Mouse (Mus musculus): ENCODE data around the gene Pard3b.

The Pard3b gene

DNA sequence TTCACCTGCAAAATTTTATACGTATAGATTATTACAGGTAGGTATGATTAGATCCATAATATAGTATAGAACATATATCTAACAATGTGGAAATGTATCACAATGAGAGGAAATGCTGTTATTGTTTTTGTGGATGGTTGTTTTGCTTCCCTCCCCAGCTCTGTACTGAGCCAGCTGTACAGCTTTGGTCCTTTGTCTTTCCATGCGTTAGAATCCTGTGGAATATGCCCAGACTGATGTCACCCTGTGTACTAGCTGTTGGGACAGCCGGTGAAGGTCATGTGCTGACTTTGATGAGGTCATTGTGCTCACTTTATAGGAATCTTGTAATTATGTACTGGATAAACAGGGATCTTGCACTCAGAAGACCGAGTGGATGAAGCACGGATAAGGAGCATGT lies 286.9 kb downstream of the Pard3b start:
- no peak for DNase-seq (ENCODE audit: low spot score in 2 of 2)

DNA sequence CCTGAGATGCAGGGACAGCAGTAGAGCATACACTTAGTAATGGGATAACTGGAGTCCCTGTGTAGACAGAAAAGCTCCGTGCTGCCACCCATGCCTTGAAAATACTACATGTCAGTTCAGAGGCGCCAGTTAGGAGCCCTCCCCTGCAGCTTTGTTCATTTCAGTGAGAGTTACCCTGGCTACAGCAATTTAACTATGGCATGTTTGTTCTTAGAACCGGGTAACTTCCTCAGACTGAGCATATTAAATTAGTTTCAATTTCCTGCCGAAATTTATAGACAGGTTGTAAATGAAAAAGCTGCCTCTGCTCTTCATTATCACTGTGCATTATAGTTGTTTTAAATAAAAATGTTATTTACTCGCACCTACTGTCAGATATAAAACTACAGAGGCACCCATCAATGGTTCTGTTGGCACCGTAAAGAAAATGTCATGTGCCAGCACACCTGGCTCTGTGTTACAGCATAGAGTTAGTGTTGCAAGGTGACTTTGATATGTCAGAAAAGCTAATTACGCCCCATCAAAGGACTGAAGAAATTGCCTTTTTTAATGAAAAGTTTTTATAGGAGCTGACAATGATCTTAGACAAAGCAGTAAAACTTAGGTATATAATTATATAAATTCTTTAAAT lies 289.6 kb downstream of the Pard3b start:
- no peak for DNase-seq (ENCODE audit: low spot score in 2 of 2)

DNA sequence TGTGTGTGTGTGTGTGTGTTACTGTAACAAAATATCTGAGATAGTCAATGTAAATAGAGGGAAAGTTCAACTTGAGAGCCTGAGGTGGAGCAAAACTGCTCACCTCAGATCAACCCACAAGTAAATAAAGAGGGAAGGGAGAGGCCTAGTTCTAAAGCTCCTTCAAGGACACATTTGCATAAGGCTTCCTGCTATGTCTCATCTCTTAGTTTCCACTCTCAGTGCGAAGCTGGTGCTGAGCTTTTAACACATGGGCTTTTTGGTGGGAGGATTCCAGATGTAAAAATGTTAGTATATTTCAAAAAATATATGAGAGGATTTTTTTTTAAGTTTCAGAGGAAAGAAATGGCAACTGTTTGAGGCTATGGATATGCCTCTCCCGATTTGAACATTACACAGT lies 294.9 kb downstream of the Pard3b start:
- DNase-seq (ENCODE audit: low spot score in 2 of 2) = no peak

DNA sequence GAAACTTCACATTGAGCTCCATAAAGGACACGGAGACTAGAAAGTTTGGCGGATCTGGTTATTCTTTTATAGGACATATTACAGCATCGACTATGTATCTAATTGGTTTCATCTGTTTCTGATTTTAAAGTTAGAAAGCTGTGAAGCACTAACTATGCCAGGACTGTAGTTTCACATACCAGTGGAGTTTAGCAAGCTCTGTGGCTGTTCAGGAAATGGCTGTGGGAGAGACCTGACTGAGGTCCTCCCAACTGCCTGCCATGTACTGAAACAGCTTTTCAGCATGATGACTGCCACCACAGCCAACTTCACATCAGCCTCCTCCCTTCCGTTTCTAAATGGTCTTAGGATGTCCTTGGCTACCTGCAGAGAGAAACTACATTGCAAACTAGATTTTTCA lies 296.1 kb downstream of the Pard3b start:
- no peak for DNase-seq (ENCODE audit: low spot score in 2 of 2)

DNA sequence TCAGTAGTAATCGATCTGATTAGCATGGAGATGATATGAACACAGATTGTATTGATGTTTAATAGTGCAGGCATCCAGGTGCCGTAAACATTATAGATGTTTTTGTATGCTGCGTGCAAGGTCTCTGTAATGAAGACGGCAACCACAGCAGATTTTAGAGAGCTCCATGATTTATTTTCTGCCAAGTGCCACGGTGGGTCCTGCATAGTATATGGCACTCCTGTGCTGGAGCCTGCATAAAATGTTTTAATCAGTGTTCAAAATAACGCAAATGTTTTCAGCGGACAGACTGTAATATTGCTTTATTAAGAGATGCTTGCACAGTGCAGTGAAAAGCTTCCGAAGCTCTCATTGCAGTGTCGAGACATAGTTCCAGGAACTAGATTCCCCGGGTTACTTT lies 301.3 kb downstream of the Pard3b start:
- DNase-seq (ENCODE audit: low spot score in 2 of 2) = no peak

DNA sequence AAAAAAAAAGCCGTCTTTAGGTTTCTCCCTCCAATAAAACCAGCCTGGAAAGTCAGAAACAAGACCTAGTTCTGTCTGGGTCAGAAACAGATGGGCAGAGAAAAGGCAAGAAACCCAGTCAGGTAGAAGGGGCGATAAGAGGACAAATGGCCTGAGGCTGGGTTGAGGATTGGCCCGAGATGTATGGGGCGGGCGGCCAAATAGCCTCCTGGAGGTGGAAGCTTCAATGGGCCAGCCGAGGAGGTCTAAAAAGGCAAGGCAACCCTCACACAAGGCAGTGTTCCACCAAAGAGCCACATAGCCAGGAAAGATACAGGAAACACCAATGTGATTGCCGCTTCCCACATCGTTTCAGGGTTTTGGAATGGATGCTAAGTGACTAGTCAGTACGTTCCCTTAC lies 322.9 kb downstream of the Pard3b start:
- no peak for DNase-seq (ENCODE audit: low spot score in 2 of 2)

DNA sequence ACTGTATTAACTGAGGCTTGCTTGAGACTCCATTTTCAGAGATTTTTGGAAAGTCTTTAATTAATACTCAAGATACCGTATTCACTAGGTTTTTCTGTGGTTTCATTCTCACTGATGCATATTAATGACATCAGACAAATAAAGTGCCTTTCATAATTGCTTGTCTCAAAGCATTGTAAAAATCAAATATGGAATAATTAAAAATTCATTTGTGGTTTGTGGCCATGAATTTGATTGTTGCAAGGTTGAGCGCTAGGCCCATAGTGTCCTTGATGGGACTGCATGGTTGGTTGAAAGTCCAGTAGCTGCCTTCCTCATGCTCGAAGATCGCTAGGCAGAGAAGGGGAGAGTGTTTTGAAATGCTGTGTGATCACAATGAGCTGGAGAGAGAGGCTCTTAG lies 323.9 kb downstream of the Pard3b start:
- DNase-seq (ENCODE audit: low spot score in 2 of 2) = no peak

DNA sequence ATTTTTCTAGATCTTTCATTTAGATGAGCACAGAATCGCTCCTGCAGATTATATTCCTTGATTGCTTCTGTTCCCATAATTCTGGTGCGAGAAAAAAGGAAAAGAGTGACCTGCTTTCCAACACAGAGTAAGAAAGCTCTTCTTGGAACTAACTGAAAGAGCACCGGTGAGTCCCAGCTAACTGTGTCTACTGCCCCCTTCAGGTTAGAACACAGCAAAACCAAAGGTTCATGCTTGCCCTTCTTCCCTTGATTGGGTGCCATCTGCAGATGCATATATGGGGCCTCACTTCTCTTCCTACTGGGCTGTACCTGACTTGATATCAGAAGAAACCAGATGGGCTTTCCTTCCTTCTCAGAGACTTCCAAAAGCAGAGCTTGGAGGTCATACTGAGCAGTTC lies 328.5 kb downstream of the Pard3b start:
- no peak for DNase-seq (ENCODE audit: low spot score in 2 of 2)

DNA sequence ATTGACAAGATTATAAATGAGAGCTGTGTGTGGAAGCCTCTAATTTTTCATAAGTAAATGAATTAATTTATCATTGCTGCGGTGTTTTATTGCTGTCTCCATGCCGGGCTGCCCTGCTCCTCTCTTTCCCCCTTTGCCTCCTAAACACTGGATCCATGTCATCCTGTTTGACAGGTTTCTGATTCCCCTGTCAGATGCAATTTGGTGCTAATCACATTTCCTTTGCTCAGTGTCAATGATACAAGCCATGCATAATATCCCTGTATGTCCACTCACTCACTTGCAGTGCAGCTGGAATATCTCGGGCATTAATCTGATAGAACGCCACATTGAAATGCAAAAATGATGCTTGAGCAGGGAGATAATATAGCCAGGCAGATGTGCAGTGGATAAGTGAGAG lies 329.2 kb downstream of the Pard3b start:
- DNase-seq (ENCODE audit: low spot score in 2 of 2) = no peak

DNA sequence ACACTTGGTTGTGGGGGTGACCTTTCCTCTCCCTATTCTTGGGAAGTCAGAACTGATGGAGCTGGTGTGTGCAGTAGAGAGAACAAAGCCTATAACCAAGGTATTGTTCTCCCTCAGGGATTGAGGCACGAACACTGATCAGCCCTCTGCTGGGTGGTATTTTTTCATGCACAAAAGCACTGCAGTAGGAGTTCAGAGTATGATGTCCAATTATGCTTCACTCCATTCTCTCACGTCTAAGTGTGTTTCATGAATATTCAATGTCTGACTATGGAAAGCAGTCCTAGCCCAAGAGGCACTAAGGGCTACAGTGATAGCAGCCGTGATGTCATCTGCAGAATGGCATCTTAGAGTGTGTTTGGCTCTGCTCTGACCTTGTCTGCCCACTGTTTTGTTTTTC lies 359.1 kb downstream of the Pard3b start:
- DNase-seq (ENCODE audit: low spot score in 2 of 2) = no peak

DNA sequence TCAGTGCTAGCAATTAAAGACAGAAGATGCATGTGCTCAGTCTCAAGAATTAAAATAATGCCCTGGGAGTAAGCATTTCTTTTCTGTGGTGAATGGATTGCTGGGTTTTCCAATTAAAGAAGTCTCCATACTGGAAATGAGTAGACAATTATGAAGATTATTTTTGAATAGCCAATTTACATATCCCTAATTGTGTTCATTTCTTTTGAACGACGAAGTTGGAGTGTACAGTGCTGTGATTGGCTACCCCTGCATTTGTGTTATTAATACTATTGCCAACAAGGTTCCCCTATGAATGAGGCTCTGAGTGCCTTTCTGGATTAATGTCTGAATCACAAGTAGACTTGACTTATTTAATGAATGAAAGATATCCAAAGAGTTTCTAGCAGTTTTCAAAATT lies 370.2 kb downstream of the Pard3b start:
- no peak for DNase-seq (ENCODE audit: low spot score in 2 of 2)

DNA sequence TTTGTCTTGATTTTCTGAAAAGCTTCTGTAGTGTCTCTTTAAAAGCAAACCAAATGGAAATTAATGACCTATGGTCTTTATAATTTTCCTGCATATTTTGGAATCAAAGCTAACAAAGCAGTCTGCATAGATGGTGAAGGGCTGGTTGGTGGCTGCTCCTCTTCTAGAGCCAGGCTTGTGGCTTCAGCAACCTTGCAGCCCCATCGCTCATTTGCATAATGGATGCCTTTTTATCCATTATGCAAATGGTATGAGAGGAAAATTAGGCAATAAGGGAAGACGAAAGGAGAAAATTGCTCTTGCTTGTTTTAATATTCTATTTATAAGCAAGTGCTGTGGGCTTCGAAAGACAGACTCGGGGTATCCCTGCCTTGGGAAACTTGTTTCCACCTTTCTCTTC lies 373.1 kb downstream of the Pard3b start:
- no peak for DNase-seq (ENCODE audit: low spot score in 2 of 2)

DNA sequence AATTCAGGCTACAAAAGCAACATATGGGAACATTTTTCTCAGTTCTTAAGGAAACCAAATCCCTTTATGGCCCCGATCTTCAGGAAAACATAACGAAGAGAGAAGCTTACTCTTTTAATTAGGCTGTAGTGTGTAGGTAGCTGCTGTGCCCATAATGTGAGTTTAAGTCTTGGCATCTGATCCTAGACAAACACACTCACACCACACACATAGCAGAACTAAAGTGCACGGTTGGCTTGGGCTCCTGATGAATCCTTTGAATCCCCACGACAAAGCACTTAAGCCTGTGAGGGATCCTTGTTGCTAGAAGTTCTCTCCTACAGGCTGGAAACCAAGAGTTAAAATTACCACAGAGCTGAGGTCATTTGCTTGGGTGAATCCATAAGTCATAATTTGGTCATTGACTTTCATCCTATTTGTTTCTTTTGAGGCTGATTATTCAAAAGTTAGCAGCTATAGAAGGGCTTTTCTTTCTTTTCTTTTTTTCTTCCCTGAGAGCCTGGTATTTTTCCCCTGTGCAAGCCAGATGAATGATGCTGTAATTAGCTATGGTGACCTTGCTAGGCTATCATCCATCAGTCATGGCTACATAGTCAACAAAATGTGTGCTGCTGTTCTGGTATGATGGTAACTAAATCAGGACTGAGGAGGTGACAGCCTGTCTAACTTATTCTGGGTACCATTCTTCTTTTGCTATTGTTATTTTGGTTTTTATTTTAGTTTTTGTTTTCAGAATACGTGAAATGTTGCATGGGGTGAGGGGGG lies 378.1 kb downstream of the Pard3b start:
- DNase-seq (ENCODE audit: low spot score in 2 of 2) = no peak

DNA sequence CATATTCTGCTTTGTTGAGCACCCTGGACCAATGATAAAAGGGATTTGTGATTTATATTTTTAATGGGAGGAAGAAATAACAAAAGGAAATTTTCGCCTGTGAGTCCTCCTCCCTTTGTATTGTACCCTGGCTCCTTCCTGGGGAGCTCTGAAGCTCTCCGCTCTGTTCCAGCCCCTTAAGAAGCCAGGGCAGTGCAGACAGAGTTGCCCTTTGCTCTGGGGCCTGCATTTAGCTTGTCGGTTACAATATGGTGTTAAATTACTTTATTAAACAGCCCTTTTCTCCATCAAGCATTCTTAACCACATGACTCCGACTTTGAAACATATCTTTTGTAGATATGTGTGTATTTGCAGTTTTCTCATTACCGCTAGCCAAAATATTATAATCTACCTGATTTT lies 379.7 kb downstream of the Pard3b start:
- DNase-seq (ENCODE audit: low spot score in 2 of 2) = no peak

DNA sequence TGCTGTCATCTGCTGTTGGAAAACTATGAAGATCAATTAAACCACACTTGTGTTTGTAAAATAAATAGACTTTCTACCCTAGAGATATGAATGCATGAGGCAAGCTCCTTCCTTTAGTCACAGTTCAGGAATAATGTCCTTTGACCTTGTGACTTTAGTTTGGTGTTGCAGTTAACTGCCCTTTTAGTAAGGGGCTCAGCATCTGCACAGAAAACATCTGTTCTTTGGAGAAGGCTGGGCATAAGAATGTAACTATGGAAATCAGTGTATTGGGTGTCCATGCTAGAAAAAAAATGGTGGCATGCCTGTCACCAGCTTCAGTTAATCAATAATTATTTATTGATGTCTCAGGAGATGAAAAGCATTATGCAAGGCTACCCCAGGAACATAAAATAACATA lies 381.1 kb downstream of the Pard3b start:
- DNase-seq (ENCODE audit: low spot score in 2 of 2) = no peak

DNA sequence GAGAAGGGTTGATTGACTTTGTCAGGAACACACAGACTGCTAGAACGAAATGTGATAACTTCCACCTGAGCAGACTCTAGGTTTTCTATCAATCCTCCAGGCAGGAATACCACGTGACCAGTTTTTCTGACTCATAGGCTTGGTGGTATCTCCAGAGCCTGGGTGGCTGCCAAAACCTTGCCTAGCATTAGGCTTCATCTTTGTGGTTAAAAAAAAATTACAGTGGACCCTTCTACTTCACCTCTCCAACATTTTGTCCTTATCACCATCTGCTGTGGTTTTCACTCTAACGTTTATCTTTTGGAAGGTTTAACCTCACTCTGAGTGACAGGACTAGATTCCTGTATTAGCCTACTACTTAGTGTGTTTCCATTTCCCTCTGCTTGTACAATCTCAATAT lies 403.1 kb downstream of the Pard3b start:
- no peak for DNase-seq (ENCODE audit: low spot score in 2 of 2)

DNA sequence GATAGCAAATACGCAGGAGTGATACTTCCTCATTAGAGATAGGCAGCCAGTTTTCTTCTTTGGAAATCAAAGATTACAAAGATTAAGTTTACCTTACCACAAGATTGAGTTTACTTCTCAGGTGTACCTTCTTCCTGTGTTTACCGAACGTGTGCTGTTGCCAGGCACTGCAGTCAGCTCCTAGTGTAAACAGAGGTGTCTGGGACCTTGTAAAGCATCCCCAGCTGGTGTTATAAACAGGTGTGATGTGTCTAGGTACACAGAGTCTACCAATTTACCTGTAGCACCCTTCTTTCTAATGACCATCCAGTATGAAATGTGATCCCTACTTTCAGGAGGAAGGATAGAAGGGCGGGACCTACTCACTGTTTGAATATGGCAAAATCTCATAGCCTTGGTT lies 410.0 kb downstream of the Pard3b start:
- no peak for DNase-seq (ENCODE audit: low spot score in 2 of 2)

DNA sequence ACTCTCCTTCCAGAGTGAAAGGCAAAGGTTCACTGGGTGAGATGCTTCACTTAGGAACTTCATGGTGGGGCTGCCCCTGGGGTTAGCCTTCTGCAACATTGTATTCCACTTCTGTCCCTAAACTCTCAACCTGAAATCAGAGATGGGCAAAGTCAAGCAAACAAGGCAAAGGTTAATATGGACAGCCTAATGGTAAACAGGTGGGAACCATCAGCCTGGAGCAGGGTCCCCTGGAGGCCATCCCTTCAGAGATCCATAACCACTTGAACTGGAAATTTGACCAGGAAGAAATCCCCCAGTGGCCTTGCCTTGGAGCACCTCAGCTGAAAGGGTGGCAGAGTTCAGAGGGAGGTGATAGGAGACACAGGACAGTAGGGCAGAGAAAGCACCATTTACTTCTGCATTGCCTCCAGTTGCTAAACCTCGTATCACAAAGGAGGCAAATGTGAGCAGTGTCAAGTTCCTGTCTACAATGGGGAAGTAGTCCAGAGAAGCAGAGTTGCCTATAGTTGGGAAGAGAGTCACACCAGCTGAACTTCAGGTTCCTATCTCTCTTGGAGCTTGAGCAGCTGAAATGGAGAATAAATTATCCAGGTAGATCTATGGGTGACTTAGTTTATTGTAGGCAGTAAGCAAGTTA lies 412.7 kb downstream of the Pard3b start:
- no peak for DNase-seq (ENCODE audit: low spot score in 2 of 2)

DNA sequence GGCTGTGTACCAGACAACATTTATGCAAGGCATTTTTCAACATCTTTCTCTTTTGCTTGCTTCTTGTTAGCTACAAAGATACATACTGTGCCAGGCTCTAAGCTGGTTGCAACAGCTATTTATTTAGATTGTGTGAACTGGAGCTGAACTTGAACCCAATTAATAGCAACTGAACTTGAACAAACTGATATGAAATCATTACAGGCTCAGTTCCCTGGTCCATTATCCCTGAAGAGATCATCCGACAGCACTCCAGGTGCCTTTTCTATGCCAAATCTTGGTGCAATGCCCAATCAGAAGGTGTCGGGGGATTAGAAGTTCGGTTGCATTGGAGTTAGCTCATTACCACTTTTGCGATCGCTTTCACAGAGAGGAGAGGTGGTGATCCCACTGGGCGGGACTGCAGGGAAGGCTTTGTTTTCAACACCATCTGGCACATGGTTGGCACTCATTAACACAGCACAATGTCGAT lies 414.6 kb downstream of the Pard3b start:
- no peak for DNase-seq (ENCODE audit: low spot score in 2 of 2)

DNA sequence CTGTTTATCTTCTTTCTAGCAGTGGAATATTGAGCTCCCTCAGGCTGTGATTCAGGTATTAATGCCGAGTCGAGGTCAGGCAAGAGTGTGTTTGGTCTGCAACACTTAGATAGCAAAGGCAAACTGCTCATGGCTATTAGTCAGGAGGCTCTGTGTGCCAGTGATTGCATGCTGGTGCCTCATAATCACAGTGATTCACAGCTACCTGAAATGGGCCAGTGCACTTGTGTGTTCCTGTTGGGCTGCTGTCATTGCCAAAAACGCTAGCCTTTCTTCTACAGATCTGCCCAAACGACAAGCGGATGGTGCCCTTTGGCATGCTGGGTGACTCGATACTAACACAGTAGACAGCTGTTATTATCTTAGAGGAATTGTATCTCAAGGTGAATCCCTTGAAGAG lies 416.7 kb downstream of the Pard3b start:
- no peak for DNase-seq (ENCODE audit: low spot score in 2 of 2)

DNA sequence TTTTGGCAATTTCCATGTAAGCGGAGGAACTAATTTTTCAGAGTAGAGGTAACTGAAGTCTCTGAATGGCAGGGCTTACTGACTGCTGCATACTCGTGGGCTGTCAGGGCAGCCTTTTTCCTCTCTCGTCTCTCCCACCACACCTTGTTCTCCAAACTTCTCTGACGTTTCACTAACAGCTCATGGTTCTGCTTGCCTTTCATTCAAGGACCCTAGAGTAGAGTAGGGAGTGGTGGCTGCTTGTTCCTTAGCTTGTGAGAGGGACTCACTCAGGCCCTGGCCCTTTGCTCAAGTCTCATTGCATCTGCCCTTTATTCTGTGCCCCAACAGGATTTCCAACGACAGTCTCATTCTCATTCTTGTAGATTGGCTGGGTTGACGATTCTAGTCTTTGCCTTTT lies 432.0 kb downstream of the Pard3b start:
- DNase-seq (ENCODE audit: low spot score in 2 of 2) = no peak

DNA sequence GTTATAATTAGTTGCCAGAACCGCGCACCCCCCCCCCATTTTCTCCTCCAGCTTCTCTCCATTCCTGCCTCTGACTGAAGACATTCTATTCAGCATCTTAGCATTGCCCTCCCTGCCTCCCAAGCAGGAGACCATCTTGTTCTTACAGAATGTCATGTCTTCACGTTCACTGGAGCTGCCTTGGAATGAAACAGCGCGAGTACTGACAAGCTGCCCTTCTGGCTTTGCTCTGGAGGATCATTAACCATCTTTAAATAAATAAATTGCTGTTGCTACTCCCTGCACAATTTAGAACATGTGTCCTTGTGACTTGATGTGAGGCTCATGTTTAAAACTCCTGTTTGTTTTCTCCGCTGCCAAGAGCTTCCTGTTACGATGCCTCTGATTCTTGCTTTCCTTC lies 432.5 kb downstream of the Pard3b start:
- DNase-seq (ENCODE audit: low spot score in 2 of 2) = no peak

DNA sequence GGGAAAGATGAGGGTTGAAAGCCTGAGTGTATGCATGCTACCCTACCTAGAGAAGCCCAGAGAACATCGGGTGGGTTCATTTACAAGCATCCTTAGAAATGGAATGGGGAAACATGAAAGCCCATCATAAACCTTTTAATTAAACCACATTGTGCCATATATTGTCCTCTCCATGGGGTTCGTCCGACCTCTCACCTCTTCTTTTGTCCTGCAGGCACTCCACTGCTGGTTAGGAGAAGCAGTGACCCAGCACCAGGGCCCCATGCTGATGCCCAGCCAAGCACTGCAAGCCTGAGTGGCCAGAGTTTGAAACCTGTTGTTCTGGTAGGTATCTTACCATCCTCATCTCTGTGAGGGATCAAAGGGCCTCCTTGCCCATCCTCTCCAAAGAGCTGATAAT lies 437.5 kb downstream of the Pard3b start:
- no peak for DNase-seq (ENCODE audit: low spot score in 2 of 2)
